Mouse (Mus musculus) heart, postnatal 0 days (tissue): ENCODE measurements around the gene Zfp592. TPM values are rescaled to one million over a fixed set of nuclear protein-coding genes. Genes with fewer than 3 reads are reported as not detected.
A peak's percentile ranks its signal among the peaks of the same experiment; 100 is the strongest.

Experiments used
- ATAC-seq: fragments of 200-750 bp; cut with Nextera tagmentation; 2 replicates; pipeline ENCODE4 v1.8.0; 2017; ENCODE audit warnings: low read depth, moderate number of reproducible peaks, moderate library complexity; ENCODE audit not compliant: insufficient read depth
- DNase-seq: peaks from one replicate; pipeline ENCODE4 v3.0.0-alpha.2; 2016; ENCODE audit warnings: low spot score
- H3K27ac ChIP-seq: fragments of 300-500 bp; sonication (generic); 2 replicates; pipeline ENCODE4 v1.5.1; 2014; ENCODE audit warnings: low read depth, mild to moderate bottlenecking
- H3K27me3 ChIP-seq: fragments of 300-500 bp; sonication (generic); 2 replicates; pipeline ENCODE4 v1.6.1; 2014; ENCODE audit warnings: low read length, mixed read lengths; ENCODE audit not compliant: control insufficient read depth, insufficient read depth
- H3K36me3 ChIP-seq: fragments of 300-500 bp; sonication (generic); replicated peaks from 2 replicates; pipeline ENCODE4 v1.6.1; 2014; ENCODE audit warnings: low read length, mixed read lengths; ENCODE audit not compliant: control insufficient read depth, insufficient read depth
- H3K4me1 ChIP-seq: fragments of 300-500 bp; sonication (generic); 2 replicates; pipeline ENCODE4 v1.6.1; 2014; ENCODE audit warnings: antibody characterized with exemption; ENCODE audit not compliant: control insufficient read depth, insufficient read depth
- H3K4me2 ChIP-seq: fragments of 300-500 bp; sonication (generic); 2 replicates; pipeline ENCODE4 v1.6.1; 2014; ENCODE audit warnings: low read depth, mild to moderate bottlenecking, low read length, moderate library complexity
- H3K4me3 ChIP-seq: fragments of 300-500 bp; sonication (generic); 2 replicates; pipeline ENCODE4 v1.5.1; 2014; ENCODE audit warnings: low read depth, low read length
- H3K9ac ChIP-seq: fragments of 300-500 bp; sonication (generic); replicated peaks from 2 replicates; pipeline ENCODE4 v1.6.1; 2014; ENCODE audit warnings: low read depth, low read length, mixed read lengths
- H3K9me3 ChIP-seq: fragments of 300-500 bp; sonication (generic); replicated peaks from 2 replicates; pipeline ENCODE4 v1.6.1; 2016; ENCODE audit warnings: low read length; ENCODE audit not compliant: control insufficient read depth
- CTCF ChIP-seq: IDR thresholded peaks from 2 replicates; pipeline ENCODE4 v1.5.1; 2016; ENCODE audit warnings: antibody characterized with exemption, control low read depth, low read depth
- EP300 ChIP-seq: IDR thresholded peaks from 2 replicates; pipeline ENCODE4 v1.6.1; 2016; ENCODE audit warnings: antibody characterized with exemption, low read depth
- WGBS: fragments of 180-500 bp; shearing (Covaris S2); extraction: QIAGEN DNeasy Blood & Tissue Kit; methylation state at CpG from one replicate; pipeline ENCODE4 v1.1.7; 2014; 5-methylcytosine and 5-hydroxymethylcytosine counted together
- polyA plus RNA-seq: library from polyadenylated mRNA; unstranded; fragments of >200 nt; fragmentation: Nextera tagmentation; extraction: Ambion mirVana; gene quantifications from 2 replicates; pipeline ENCODE4 v1.2.1, GENCODE M21; 2015
- total RNA-seq: library from RNA; depleted of rRNA; stranded (reverse); fragments of >200 nt; gene quantifications from 2 replicates; pipeline ENCODE4 v1.2.3, GENCODE M21; 2014; ENCODE audit warnings: low replicate concordance

Zfp592 gene
- total and polyA plus RNA-seq, 2 experiments from 2014 or later = 4.1 to 37.0 TPM

GRCm38 (mm10) chr7:81075299-81075698 lies 81.8 kb downstream of the Zfp592 start:
- TF ChIP-seq CTCF = no peak
- no peak for TF ChIP-seq EP300
- DNase-seq (peak; percentile 15), ATAC-seq (no peak)
- Histone ChIP-seq H3K4me3 (no peak overlapping the region), H3K36me3 (peaks cover 30% of the 10 kb centered on the region), H3K27me3 (no peaks in the 10 kb centered on the region), H3K27ac (peak overlapping the region; percentile 90), H3K9me3 (no peaks in the 10 kb centered on the region), H3K4me2 (no peak overlapping the region), H3K9ac (no peak overlapping the region), H3K4me1 (peaks cover 36% of the 10 kb centered on the region)
- 36% methylated on average over 7 of the region's 7 CpGs for WGBS

GRCm38 (mm10) chr7:81075732-81076131 lies 82.3 kb downstream of the Zfp592 start:
- Histone ChIP-seq H3K4me1 (peaks cover 40% of the 10 kb centered on the region), H3K27me3 (no peaks in the 10 kb centered on the region), H3K27ac (peak overlapping the region; percentile 90), H3K36me3 (peaks cover 26% of the 10 kb centered on the region), H3K9me3 (no peaks in the 10 kb centered on the region), H3K9ac (no peak overlapping the region), H3K4me3 (no peak overlapping the region), H3K4me2 (no peak overlapping the region)
- DNase-seq = peak; percentile 4
- TF ChIP-seq CTCF (no peak), EP300 (no peak)
- ATAC-seq = no peak
- 62% methylated on average over 5 of the region's 5 CpGs for WGBS

- H3K27ac ChIP-seq = peak overlapping the region; percentile 90
- H3K9me3 ChIP-seq = no peaks in the 10 kb centered on the region
- ATAC-seq = peak; percentile 83
- H3K36me3 ChIP-seq = peaks cover 17% of the 10 kb centered on the region
- no peak overlapping the region for H3K4me3 ChIP-seq
- 42% methylated on average over 6 of the region's 6 CpGs for WGBS
- no peak overlapping the region for H3K4me2 ChIP-seq
- TF ChIP-seq CTCF (no peak), EP300 (peak; percentile 43; the same call in 1 of the 2 replicates)
- 0 out of 2 replicates have a peak overlapping the region, but pooled peaks have one; percentile 33 for H3K9ac ChIP-seq
- H3K4me1 ChIP-seq = peaks cover 47% of the 10 kb centered on the region
- DNase-seq = peak; percentile 85
- no peaks in the 10 kb centered on the region for H3K27me3 ChIP-seq
These were observed 83.5 kb downstream of the Zfp592 start for GRCm38 (mm10) chr7:81077009-81077408.

GRCm38 (mm10) chr7:81078740-81079139 lies 85.3 kb downstream of the Zfp592 start:
- TF ChIP-seq CTCF (no peak), EP300 (peak; percentile 58; the same call in 1 of the 2 replicates)
- Histone ChIP-seq H3K4me3 (no peak overlapping the region), H3K27me3 (no peaks in the 10 kb centered on the region), H3K9me3 (no peaks in the 10 kb centered on the region), H3K36me3 (no peaks in the 10 kb centered on the region), H3K4me2 (no peak overlapping the region), H3K27ac (peak overlapping the region; percentile 90), H3K4me1 (peaks cover 39% of the 10 kb centered on the region), H3K9ac (no peak overlapping the region)
- DNase-seq = peak; percentile 90
- WGBS = 37% methylated on average over 6 of the region's 6 CpGs
- ATAC-seq = peak; percentile 77

- WGBS = 40% methylated on average over 18 of the region's 18 CpGs
- H3K4me2 ChIP-seq = no peak overlapping the region
- ATAC-seq (no peak), DNase-seq (no peak)
- 0 out of 2 replicates have a peak, but pooled peaks cover 9% of the 10 kb centered on the region for H3K4me1 ChIP-seq
- no peak overlapping the region for H3K9ac ChIP-seq
- H3K9me3 ChIP-seq = no peaks in the 10 kb centered on the region
- peak overlapping the region; percentile 26 for H3K27ac ChIP-seq
- peaks cover 45% of the 10 kb centered on the region for H3K36me3 ChIP-seq
- H3K27me3 ChIP-seq = no peaks in the 10 kb centered on the region
- no peak for TF ChIP-seq EP300
- no peak for TF ChIP-seq CTCF
- no peak overlapping the region for H3K4me3 ChIP-seq
These were observed 100.0 kb downstream of the Zfp592 start for GRCm38 (mm10) chr7:81093420-81093965.
